Mouse (Mus musculus) forebrain, embryonic 13.5 days (tissue): ENCODE measurements around the gene Pcna. TPM values are rescaled to one million over a fixed set of nuclear protein-coding genes. Genes with fewer than 3 reads are reported as not detected.
"Not testable (repeated sequence)": the region's sequence is repeated elsewhere in the genome, so short reads cannot be mapped to it uniquely, and the experiment has no call there.

Experiments
- ATAC-seq: fragments of 200-750 bp; cut with Nextera tagmentation; 2 replicates; pipeline ENCODE4 v1.8.0; 2017
- H3K27ac ChIP-seq: fragments of 300-500 bp; sonication (generic); 2 replicates; pipeline ENCODE4 v1.5.1; 2015; ENCODE audit warnings: inconsistent platforms, mild to moderate bottlenecking, moderate library complexity
- H3K27me3 ChIP-seq: fragments of 300-500 bp; sonication (generic); 2 replicates; pipeline ENCODE4 v1.6.1; 2015; ENCODE audit warnings: mild to moderate bottlenecking, inconsistent platforms
- H3K36me3 ChIP-seq: fragments of 300-500 bp; sonication (generic); 2 replicates; pipeline ENCODE4 v1.6.1; 2015; ENCODE audit warnings: mild to moderate bottlenecking, inconsistent platforms; ENCODE audit not compliant: poor library complexity, severe bottlenecking
- H3K4me1 ChIP-seq: fragments of 300-500 bp; sonication (generic); 2 replicates; pipeline ENCODE4 v1.6.1; 2015; ENCODE audit warnings: inconsistent platforms
- H3K4me2 ChIP-seq: fragments of 300-500 bp; sonication (generic); 2 replicates; pipeline ENCODE4 v1.6.1; 2015; ENCODE audit warnings: inconsistent platforms, mild to moderate bottlenecking, moderate library complexity
- H3K4me3 ChIP-seq: fragments of 300-500 bp; sonication (generic); 2 replicates; pipeline ENCODE4 v1.5.1; 2015; ENCODE audit warnings: mild to moderate bottlenecking, inconsistent platforms
- H3K9ac ChIP-seq: fragments of 300-500 bp; sonication (generic); 2 replicates; pipeline ENCODE4 v1.6.1; 2015; ENCODE audit warnings: mild to moderate bottlenecking, inconsistent platforms
- H3K9me3 ChIP-seq: fragments of 300-500 bp; sonication (generic); replicated peaks from 2 replicates; pipeline ENCODE4 v1.6.1; 2016; ENCODE audit warnings: inconsistent platforms
- WGBS: fragments of 180-500 bp; shearing (Covaris S2); methylation state at CpG from one replicate; pipeline ENCODE4 v1.1.7; 2015; 5-methylcytosine and 5-hydroxymethylcytosine counted together
- polyA plus RNA-seq: library from polyadenylated mRNA; unstranded; fragments of >200 nt; fragmentation: Nextera tagmentation; extraction: Ambion mirVana; gene quantifications from 2 replicates; pipeline ENCODE4 v1.2.1, GENCODE M21; 2015

Pcna gene
- polyA plus RNA-seq, 1 experiment from 2014 or later = 322 TPM

- peak; percentile 94 for ATAC-seq
- peak within 1 kb of the TSS; percentile 73 for H3K9ac ChIP-seq
- no peaks in the 10 kb centered on the region for H3K9me3 ChIP-seq
- H3K36me3 ChIP-seq = peaks cover 43% of the 10 kb centered on the region
- H3K4me1 ChIP-seq = peaks cover 45% of the 10 kb centered on the region
- no peaks in the 10 kb centered on the region for H3K27me3 ChIP-seq
- H3K4me3 ChIP-seq = peak within 1 kb of the TSS; percentile 63
- 6% methylated on average over 50 of the region's 50 CpGs for WGBS
- peak within 1 kb of the TSS; percentile 76 for H3K27ac ChIP-seq
- peak within 1 kb of the TSS; percentile 76 for H3K4me2 ChIP-seq
These were observed 5.4 kb downstream of the Pcna start, which contains the start of gene Tmem230 for GRCm38 (mm10) chr2:132247539-132248313. Tmem230 (minus strand) TSS chr2:132247807.

- H3K36me3 ChIP-seq = peaks cover 22% of the 10 kb centered on the region
- no peaks in the 10 kb centered on the region for H3K9me3 ChIP-seq
- no peaks in the 10 kb centered on the region for H3K27me3 ChIP-seq
- no peak overlapping the region for H3K9ac ChIP-seq
- no peak overlapping the region for H3K4me2 ChIP-seq
- H3K4me1 ChIP-seq = peaks cover 12% of the 10 kb centered on the region
- no peak overlapping the region for H3K4me3 ChIP-seq
- 96% methylated on average over 3 of the region's 3 CpGs for WGBS
- no peak for ATAC-seq
- no peak overlapping the region for H3K27ac ChIP-seq
These were observed 9.7 kb downstream of the Pcna start for GRCm38 (mm10) chr2:132243370-132243769.

- 31% methylated on average over 10 of the region's 10 CpGs for WGBS
- H3K4me1 ChIP-seq, H3K27me3 ChIP-seq, H3K4me3 ChIP-seq, H3K27ac ChIP-seq, H3K9ac ChIP-seq, H3K9me3 ChIP-seq, H3K4me2 ChIP-seq: not testable (repeated sequence)
- peaks cover 18% of the 10 kb centered on the region; the same call in 1 of the 2 replicates for H3K36me3 ChIP-seq
- ATAC-seq = 0 out of 2 replicates have a peak, but pooled peaks have one; percentile 36
These were observed 12.7 kb downstream of the Pcna start for GRCm38 (mm10) chr2:132240457-132240856.

GRCm38 (mm10) chr2:132239434-132239833 lies 13.7 kb downstream of the Pcna start:
- H3K36me3 ChIP-seq = peaks cover 13% of the 10 kb centered on the region; the same call in 1 of the 2 replicates
- H3K4me3 ChIP-seq, H3K4me2 ChIP-seq, H3K27ac ChIP-seq, H3K9me3 ChIP-seq, ATAC-seq, H3K27me3 ChIP-seq, H3K9ac ChIP-seq, H3K4me1 ChIP-seq: not testable (repeated sequence)
- 90% methylated on average over 3 of the region's 3 CpGs for WGBS

- Histone ChIP-seq H3K9me3 (no peaks in the 10 kb centered on the region), H3K27me3 (no peaks in the 10 kb centered on the region), H3K4me1 (no peaks in the 10 kb centered on the region), H3K36me3 (no peaks in the 10 kb centered on the region), H3K4me3 (no peak overlapping the region), H3K27ac (no peak overlapping the region), H3K4me2 (no peak overlapping the region), H3K9ac (no peak overlapping the region)
- 86% methylated on average over 7 of the region's 7 CpGs for WGBS
- ATAC-seq = no peak
These were observed 17.1 kb downstream of the Pcna start for GRCm38 (mm10) chr2:132235975-132236374.

GRCm38 (mm10) chr2:132235291-132235690 lies 17.8 kb downstream of the Pcna start:
- WGBS = 75% methylated on average over 2 of the region's 2 CpGs
- H3K9me3 ChIP-seq = no peaks in the 10 kb centered on the region
- no peaks in the 10 kb centered on the region for H3K36me3 ChIP-seq
- H3K4me1 ChIP-seq = no peaks in the 10 kb centered on the region
- H3K9ac ChIP-seq = no peak overlapping the region
- H3K27me3 ChIP-seq = no peaks in the 10 kb centered on the region
- H3K4me3 ChIP-seq = no peak overlapping the region
- no peak overlapping the region for H3K27ac ChIP-seq
- ATAC-seq = no peak
- H3K4me2 ChIP-seq = no peak overlapping the region

GRCm38 (mm10) chr2:132233985-132234765 lies 18.9 kb downstream of the Pcna start:
- Histone ChIP-seq H3K27me3 (no peaks in the 10 kb centered on the region), H3K4me3 (no peak overlapping the region), H3K9ac (no peak overlapping the region), H3K4me2 (no peak overlapping the region), H3K36me3 (no peaks in the 10 kb centered on the region), H3K4me1 (no peaks in the 10 kb centered on the region), H3K27ac (no peak overlapping the region), H3K9me3 (no peaks in the 10 kb centered on the region)
- WGBS = 67% methylated on average over 16 of the region's 16 CpGs
- ATAC-seq = no peak

- H3K27ac ChIP-seq = no peak overlapping the region
- no peak overlapping the region for H3K4me3 ChIP-seq
- no peak overlapping the region for H3K9ac ChIP-seq
- H3K4me1 ChIP-seq = no peaks in the 10 kb centered on the region
- no peaks in the 10 kb centered on the region for H3K27me3 ChIP-seq
- H3K36me3 ChIP-seq = no peaks in the 10 kb centered on the region
- no peak overlapping the region for H3K4me2 ChIP-seq
- H3K9me3 ChIP-seq = no peaks in the 10 kb centered on the region
- no peak for ATAC-seq
- WGBS = 66% methylated on average over 3 of the region's 3 CpGs
These were observed 20.6 kb downstream of the Pcna start for GRCm38 (mm10) chr2:132232413-132232945.

GRCm38 (mm10) chr2:132224359-132224758 lies 28.8 kb downstream of the Pcna start:
- no peaks in the 10 kb centered on the region for H3K27me3 ChIP-seq
- no peak overlapping the region for H3K9ac ChIP-seq
- H3K4me1 ChIP-seq = no peaks in the 10 kb centered on the region
- WGBS = 92% methylated on average over 4 of the region's 4 CpGs
- H3K36me3 ChIP-seq = no peaks in the 10 kb centered on the region
- no peak overlapping the region for H3K4me3 ChIP-seq
- ATAC-seq = no peak
- no peak overlapping the region for H3K4me2 ChIP-seq
- no peaks in the 10 kb centered on the region for H3K9me3 ChIP-seq
- no peak overlapping the region for H3K27ac ChIP-seq

- Histone ChIP-seq H3K36me3 (no peaks in the 10 kb centered on the region), H3K4me3 (no peak overlapping the region), H3K9me3 (no peaks in the 10 kb centered on the region), H3K9ac (no peak overlapping the region), H3K27me3 (no peaks in the 10 kb centered on the region), H3K4me1 (no peaks in the 10 kb centered on the region), H3K27ac (no peak overlapping the region), H3K4me2 (no peak overlapping the region)
- WGBS = 78% methylated on average over 11 of the region's 11 CpGs
- ATAC-seq = no peak
These were observed 31.5 kb downstream of the Pcna start for GRCm38 (mm10) chr2:132221611-132222073.

- Histone ChIP-seq H3K27me3 (no peaks in the 10 kb centered on the region), H3K4me2 (no peak overlapping the region), H3K9ac (no peak overlapping the region), H3K4me1 (no peaks in the 10 kb centered on the region), H3K36me3 (no peaks in the 10 kb centered on the region), H3K27ac (no peak overlapping the region), H3K9me3 (no peaks in the 10 kb centered on the region), H3K4me3 (no peak overlapping the region)
- 94% methylated on average over 5 of the region's 5 CpGs for WGBS
- no peak for ATAC-seq
These were observed 41.0 kb downstream of the Pcna start for GRCm38 (mm10) chr2:132211995-132212656.
